Mouse (Mus musculus): Measurements from ENCODE around the gene Myo10.

GRCm38 (mm10) chr15:25769524-25770255 lies 147.4 kb downstream of the Myo10 start:
- no peak for TF ChIP-seq CTCF (conservative IDR thresholded peaks at IDR 0.05; ENCODE audit: insufficient read depth, insufficient read length, low read depth, low read length)
- no peak for TF ChIP-seq POLR2A (IDR thresholded peaks at IDR 0.05; ENCODE audit: low read depth, low read length)

All from kidney, adult 2 months (tissue).